In the genomic region with DNA sequence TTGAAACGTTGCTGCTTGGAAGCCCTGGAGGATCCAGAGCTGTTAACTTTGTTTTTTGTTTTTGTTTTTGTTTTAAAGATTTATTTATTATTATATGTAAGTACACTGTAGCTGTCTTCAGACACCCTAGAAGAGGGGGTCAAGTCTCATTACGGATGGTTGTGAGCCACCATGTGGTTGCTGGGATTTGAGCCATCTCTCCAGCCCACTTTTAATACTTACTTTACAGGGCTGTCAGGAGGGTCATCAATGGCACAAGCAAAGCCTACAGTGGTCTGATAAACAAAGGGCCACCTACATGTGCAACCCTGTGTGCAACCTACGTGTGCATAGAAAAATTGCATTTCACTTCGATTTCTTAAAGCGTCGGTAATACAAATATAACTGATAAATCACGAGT, we compare ENCODE assay signal across 8 mouse cellular contexts. TPM values are rescaled to one million over a fixed set of nuclear protein-coding genes. Genes with fewer than 3 reads are reported as not detected.
A peak's percentile ranks its signal among the peaks of the same experiment; 100 is the strongest.
DNase-seq lines count a peak whose midpoint lies in the region; ATAC-seq and TF ChIP-seq lines count a peak whose summit lies in the region.

No protein-coding gene starts in this region.

- H3K27me3 ChIP-seq in erythroblast, embryonic 14.5 days (ENCODE audit: control insufficient read depth), result no peaks in the 10 kb centered on the region
- H3K27me3 ChIP-seq in testis, adult 2 months (ENCODE audit: control insufficient read depth, insufficient read depth, low read length), result no peaks in the 10 kb centered on the region
- H3K27me3 ChIP-seq in liver, embryonic 12.5 days (replicated peaks), result no peaks in the 10 kb centered on the region

- peaks cover 39% of the 10 kb centered on the region for H3K4me1 ChIP-seq in erythroblast, embryonic 14.5 days (ENCODE audit: control insufficient read depth)
- H3K4me1 ChIP-seq in testis, adult 2 months (ENCODE audit: control insufficient read depth, insufficient read depth, low read length), result no peaks in the 10 kb centered on the region; the same call in 1 of the 2 replicates
- peaks cover 47% of the 10 kb centered on the region for H3K4me1 ChIP-seq in liver, embryonic 12.5 days

- 40% methylated on average over 7 of the region's 7 CpGs for WGBS in liver, embryonic 12.5 days (ENCODE audit: insufficient replicate concordance)

- no peak for TF ChIP-seq CTCF in testis, adult 2 months (IDR thresholded peaks at IDR 0.05; ENCODE audit: control insufficient read depth, insufficient read depth, insufficient replicate concordance, low read depth, low read length)

- H3K4me3 ChIP-seq in erythroblast, embryonic 14.5 days (replicated peaks), result peak overlapping the region; percentile 99
- peak overlapping the region; percentile 94 for H3K4me3 ChIP-seq in testis, adult 2 months (ENCODE audit: control insufficient read depth, low read depth, low read length)
- peak overlapping the region; percentile 85 for H3K4me3 ChIP-seq in liver, embryonic 12.5 days

- peak overlapping the region; percentile 82 for H3K9ac ChIP-seq in liver, embryonic 12.5 days

- ATAC-seq in erythroblast, adult 5-6 weeks (replicated peaks; ENCODE audit: low FRiP score, poor library complexity, severe bottlenecking), result no peak
- ATAC-seq in liver, embryonic 12.5 days, result no peak

- H3K9me3 ChIP-seq in erythroblast, embryonic 14.5 days (ENCODE audit: control insufficient read depth, low read length), result no peaks in the 10 kb centered on the region
- H3K9me3 ChIP-seq in liver, embryonic 12.5 days (replicated peaks), result no peaks in the 10 kb centered on the region

- TF ChIP-seq POLR2A in testis, adult 2 months (IDR thresholded peaks at IDR 0.05; ENCODE audit: control insufficient read depth, low read depth, low read length), result no peak

- peak overlapping the region; percentile 91 for H3K27ac ChIP-seq in testis, adult 2 months (ENCODE audit: control insufficient read depth, insufficient read depth, low read depth, low read length)
- H3K27ac ChIP-seq in liver, embryonic 12.5 days, result peak overlapping the region; percentile 96

- peak overlapping the region; percentile 93 for H3K4me2 ChIP-seq in liver, embryonic 12.5 days

- peaks cover 4% of the 10 kb centered on the region for H3K36me3 ChIP-seq in erythroblast, embryonic 14.5 days (ENCODE audit: control insufficient read depth)
- no peaks in the 10 kb centered on the region for H3K36me3 ChIP-seq in testis, adult 2 months (ENCODE audit: control insufficient read depth, insufficient read depth, low read length)
- H3K36me3 ChIP-seq in liver, embryonic 12.5 days, result no peaks in the 10 kb centered on the region

- no peak for DNase-seq in testis, postnatal 14 days (ENCODE audit: low spot score)
- no peak for DNase-seq in frontal cortex, postnatal 25 days (ENCODE audit: low spot score in 2 of 2)
- no peak for DNase-seq in retina, postnatal 1 day
- DNase-seq in embryo, embryonic 10 days (ENCODE audit: low spot score), result no peak

RNA-seq across cellular contexts. Expression of a gene that starts 0.6 kb away (rescaled TPM):
- 0.09 and 0.15 TPM in 2 replicates for polyA plus RNA-seq in erythroblast, embryonic 14.5 days (2012)
- total RNA-seq in erythroblast, adult 5-6 weeks (2015; ENCODE audit: low replicate concordance), result 2.1 and 2.5 TPM in 2 replicates
- 5.2 and 9.6 TPM in 2 replicates for total RNA-seq in erythroblast, adult 5-6 weeks (2017; ENCODE audit: low replicate concordance)
- polyA plus RNA-seq in testis, adult 2 months (2012; rRNA removed), result 10.3 and 10.6 TPM in 2 replicates
- 7.5 and 8.9 TPM in 2 replicates for polyA plus RNA-seq in liver, embryonic 12.5 days (2016; fragmentation: Nextera tagmentation; extraction: Ambion mirVana)

RNA-seq across cellular contexts. Expression of a gene that starts 19.5 kb away (rescaled TPM):
- polyA plus RNA-seq in erythroblast, embryonic 14.5 days (2012), result 0.91 and 1.2 TPM in 2 replicates
- 19.4 and 33.9 TPM in 2 replicates for total RNA-seq in erythroblast, adult 5-6 weeks (2015; ENCODE audit: low replicate concordance)
- total RNA-seq in erythroblast, adult 5-6 weeks (2017; ENCODE audit: low replicate concordance), result 12.8 and 17.2 TPM in 2 replicates
- polyA plus RNA-seq in testis, adult 2 months (2012; rRNA removed), result 5.5 and 6.9 TPM in 2 replicates
- 43.6 and 44.3 TPM in 2 replicates for polyA plus RNA-seq in liver, embryonic 12.5 days (2016; fragmentation: Nextera tagmentation; extraction: Ambion mirVana)
